Mouse (Mus musculus): Measurements from ENCODE around the gene Klhl21. TPM values are rescaled to one million over a fixed set of nuclear protein-coding genes. Genes with fewer than 3 reads are reported as not detected.
"Not testable (repeated sequence)": the region's sequence is repeated elsewhere in the genome, so short reads cannot be mapped to it uniquely, and the experiment has no call there.

Klhl21 gene
- total RNA-seq, 2 experiments from 2014 or later = 26.9 to 31.8 TPM

DNA sequence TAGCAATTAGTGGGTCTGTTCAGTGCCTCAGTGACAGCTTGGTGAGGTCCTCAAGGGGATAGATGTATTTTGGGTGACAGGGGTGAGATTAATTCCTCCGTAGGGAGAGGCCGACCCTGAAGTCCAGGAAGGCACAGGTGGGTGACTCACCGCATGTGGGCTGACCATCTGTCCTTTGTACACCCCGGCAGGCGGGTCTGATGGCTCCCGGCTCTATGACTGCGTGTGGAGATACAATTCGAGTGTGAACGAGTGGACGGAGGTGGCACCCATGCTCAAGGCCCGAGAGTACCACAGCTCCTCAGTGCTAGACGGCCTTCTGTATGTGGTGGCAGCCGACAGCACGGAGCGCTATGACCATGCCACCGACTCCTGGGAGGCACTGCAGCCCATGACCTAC lies 3.5 kb downstream of the Klhl21 start:
- intact Hi-C loops (cut with DNase I; ENCODE audit: low total_unique reads) = no loop called here
- no peak for DNase-seq

DNA sequence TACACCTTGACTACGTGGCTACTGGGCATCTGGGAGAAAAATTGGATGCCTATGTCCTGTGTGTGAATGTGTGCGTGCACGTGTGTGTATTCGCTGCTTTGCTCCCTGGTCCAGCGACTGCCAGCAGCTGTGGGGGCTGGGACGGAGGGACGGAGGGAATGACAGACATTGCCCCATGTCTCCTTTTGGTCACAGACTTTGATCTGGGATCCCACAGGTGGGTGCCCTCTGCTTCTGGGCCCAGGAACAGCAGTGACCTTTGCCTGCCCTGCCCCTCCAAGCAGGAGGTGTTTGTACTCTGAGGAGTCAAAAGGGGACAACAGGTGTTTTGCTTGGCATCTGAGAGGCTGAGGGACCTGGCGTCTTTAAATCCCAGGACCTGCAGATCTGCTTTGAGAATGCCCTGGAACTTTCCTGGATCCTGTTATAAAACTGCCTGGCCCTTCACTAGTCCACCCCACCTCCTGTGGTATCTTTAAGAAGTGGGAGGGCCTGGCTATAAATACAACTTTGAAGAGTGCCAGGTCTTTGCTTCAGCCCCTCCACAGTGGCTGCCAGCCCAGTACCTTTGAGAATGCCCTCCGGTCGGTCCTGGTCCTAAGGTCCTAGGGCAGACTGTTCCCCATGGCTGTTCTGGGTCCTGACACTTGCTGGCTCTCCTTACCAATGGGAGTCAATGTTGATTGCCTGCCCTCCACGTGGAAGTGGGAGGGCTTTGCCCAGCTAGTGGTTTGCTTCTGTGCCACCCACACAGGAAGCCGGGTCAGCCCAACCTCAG lies 4.6 kb downstream of the Klhl21 start:
- DNase-seq = no peak
- intact Hi-C loops (cut with DNase I; ENCODE audit: low total_unique reads) = no loop called here

DNA sequence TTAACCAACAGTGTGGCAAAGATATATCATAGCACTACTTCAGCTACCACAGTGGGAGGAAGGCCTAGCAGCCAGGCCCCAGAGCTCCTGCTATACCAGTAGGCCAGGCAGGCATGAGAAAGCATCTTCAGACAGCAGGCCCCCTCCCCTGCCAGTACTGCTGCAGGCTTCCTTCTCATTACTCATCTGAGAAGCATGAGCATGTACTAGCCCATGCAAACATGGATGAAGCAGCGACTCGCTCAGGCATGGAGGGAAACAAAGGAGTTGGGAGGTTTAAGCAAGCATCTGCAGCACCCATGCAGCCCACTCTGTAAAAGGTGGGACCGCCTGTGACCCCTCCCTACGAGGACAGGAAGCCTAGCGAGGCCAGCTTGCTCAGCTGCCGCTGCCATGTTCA lies 10.5 kb downstream of the Klhl21 start:
- intact Hi-C loops (cut with DNase I; ENCODE audit: low total_unique reads) = no loop called here
- DNase-seq = no peak

- intact Hi-C loops (cut with DNase I; ENCODE audit: low total_unique reads) = no loop called here
Measured at GRCm38 (mm10) chr4:152020024-152020423, 11.4 kb downstream of the Klhl21 start.

GRCm38 (mm10) chr4:152021568-152022097 lies 13.0 kb downstream of the Klhl21 start:
- no peak for DNase-seq
- intact Hi-C loops (cut with DNase I; ENCODE audit: low total_unique reads) = no loop called here

More at GRCm38 (mm10) chr4:152020024-152020423, 11.4 kb downstream of the Klhl21 start:
- no peak for DNase-seq

DNA sequence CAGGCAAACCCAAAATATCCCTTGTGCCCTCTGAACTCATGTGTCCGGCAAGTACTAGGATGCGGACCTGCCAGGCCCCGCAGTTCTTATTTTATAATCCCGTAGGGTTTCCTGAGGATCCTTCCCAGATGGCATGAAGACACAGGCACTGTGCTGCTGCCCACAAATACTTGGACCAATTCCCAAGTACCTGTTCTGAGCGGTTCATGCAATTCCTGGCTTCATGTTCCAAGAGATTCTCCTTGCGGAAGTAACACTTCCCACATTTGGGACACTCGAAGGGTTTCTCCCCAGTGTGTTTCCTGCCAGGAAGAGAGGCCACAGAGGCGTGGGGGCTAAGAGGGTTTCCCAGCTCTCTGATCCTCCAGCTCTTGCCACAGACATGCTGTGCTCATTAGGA lies 13.9 kb downstream of the Klhl21 start:
- intact Hi-C loops (cut with DNase I; ENCODE audit: low total_unique reads) = no loop called here
- no peak for DNase-seq

DNA sequence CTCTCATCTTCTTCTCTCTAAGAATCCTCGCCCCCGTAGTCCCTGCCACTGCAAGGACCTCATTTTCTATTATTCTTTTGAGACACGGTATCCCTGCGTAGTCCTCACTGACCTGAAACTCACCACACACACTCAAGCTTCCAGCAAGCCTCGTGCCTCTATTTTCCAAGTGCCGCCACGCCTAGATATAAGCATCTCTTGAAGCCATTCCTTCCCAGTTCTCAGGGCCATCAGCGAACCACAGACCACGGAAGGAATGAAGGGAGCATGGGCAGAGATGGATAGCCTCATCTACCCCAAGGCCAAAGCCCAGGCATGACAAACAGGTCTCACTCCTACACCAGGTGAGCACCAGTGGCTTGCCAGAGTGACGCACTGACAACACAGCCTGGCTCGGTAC lies 15.9 kb downstream of the Klhl21 start:
- no peak for DNase-seq
- intact Hi-C loops (cut with DNase I; ENCODE audit: low total_unique reads) = no loop called here

DNA sequence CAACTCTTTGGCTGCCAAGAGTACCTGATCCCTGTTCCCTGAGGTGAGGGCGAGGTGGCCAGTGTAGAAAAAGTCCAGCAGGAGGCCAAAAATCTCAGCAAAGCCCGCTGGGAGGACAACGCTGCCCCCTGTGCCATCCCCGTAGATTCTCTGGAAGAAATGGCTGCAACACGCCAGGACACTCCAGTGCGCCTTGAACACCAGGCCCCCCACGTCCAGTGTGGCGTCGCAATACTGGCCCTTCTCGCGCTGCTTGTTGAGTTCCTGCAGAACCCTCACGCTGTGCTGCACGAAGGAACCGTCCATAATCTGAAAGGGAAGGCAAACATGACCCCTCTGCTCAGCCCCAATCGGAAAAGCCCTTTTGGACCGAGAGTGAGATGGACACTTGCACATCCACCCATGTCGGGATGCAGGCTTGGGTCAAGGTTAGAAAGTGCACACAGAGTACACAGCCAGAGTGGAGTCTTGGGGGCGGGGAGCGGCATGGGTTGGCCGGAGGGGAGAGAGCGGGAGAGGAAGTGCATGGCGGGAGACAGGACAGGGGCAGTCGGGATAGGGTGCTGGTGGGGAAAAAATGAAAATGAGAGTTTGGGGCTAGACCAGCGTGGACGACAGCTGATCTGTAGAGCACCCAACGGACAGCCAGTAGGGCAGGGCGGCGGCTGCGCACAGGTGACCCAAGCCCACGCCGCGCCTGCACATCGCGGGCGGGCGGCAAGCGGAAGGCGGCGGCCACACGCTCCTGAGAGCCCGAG lies 18.3 kb downstream of the Klhl21 start:
- intact Hi-C loops (cut with DNase I; ENCODE audit: low total_unique reads) = loop anchor here (2.0 kb wide), 1 partner anchor 44 kb away; no protein-coding TSS in a partner anchor
- peak; percentile 37 for DNase-seq

DNA sequence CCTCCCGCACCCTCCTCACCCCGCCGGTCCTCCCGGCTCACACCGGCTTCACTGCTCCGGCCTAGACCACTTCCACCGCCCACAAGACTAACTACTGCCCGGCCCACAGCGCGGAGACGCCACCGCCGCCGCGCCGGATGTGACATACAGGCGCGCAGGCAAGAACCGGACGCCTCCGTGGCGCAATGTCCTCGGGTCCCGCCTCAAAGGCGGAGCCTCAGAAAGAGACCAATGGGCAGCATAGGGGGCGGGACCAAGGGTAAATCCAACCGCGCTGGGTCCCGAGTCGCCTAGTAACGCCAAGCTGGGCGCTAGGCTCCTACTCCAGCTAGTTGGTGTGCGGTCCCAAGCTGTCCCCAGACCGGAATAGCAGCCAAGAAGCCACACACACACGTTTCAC lies 18.9 kb downstream of the Klhl21 start, which contains the start of gene Zbtb48:
TSS of gene Zbtb48 (minus strand) at position 148 of the 400 bp plus-strand sequence.
- DNase-seq = peak; percentile 97
- intact Hi-C loops (cut with DNase I; ENCODE audit: low total_unique reads) = loop anchor here (2.0 kb wide), 1 partner anchor 45 kb away; no protein-coding TSS in a partner anchor

DNA sequence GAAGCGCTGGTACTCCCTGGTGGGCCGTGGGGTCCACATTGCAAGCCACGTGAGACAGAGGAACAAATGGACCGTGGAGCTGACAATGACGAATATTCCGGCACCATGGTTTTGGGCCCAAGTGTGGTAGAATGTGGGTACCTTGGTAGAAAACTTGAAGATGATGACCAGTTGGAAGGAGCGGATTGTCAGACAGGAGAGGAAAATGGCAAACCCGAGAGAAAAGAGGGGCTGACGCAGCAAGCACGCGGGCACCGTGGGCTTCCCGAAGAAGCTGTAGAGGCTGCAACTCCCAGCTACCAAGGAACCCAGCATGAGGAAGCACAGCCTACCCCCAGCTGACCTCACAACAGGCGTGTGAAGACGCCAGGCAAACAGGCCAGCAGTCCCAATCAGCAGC lies 19.9 kb downstream of the Klhl21 start:
- intact Hi-C loops (cut with DNase I; ENCODE audit: low total_unique reads) = no loop called here

GRCm38 (mm10) chr4:152029087-152029486 lies 20.5 kb downstream of the Klhl21 start:
- intact Hi-C loops (cut with DNase I; ENCODE audit: low total_unique reads) = no loop called here
- no peak for DNase-seq

More for the DNA sequence above, 19.9 kb downstream of the Klhl21 start:
- DNase-seq = no peak

- intact Hi-C loops (cut with DNase I; ENCODE audit: low total_unique reads) = no loop called here
- DNase-seq = no peak
Measured at GRCm38 (mm10) chr4:152029997-152030396, 21.4 kb downstream of the Klhl21 start.

- DNase-seq = no peak
- intact Hi-C loops (cut with DNase I; ENCODE audit: low total_unique reads) = no loop called here
Measured at GRCm38 (mm10) chr4:152032922-152033321, 24.3 kb downstream of the Klhl21 start.

GRCm38 (mm10) chr4:152036464-152036863 lies 27.9 kb downstream of the Klhl21 start:
- intact Hi-C loops (cut with DNase I; ENCODE audit: low total_unique reads); DNase-seq: not testable (repeated sequence)

DNA sequence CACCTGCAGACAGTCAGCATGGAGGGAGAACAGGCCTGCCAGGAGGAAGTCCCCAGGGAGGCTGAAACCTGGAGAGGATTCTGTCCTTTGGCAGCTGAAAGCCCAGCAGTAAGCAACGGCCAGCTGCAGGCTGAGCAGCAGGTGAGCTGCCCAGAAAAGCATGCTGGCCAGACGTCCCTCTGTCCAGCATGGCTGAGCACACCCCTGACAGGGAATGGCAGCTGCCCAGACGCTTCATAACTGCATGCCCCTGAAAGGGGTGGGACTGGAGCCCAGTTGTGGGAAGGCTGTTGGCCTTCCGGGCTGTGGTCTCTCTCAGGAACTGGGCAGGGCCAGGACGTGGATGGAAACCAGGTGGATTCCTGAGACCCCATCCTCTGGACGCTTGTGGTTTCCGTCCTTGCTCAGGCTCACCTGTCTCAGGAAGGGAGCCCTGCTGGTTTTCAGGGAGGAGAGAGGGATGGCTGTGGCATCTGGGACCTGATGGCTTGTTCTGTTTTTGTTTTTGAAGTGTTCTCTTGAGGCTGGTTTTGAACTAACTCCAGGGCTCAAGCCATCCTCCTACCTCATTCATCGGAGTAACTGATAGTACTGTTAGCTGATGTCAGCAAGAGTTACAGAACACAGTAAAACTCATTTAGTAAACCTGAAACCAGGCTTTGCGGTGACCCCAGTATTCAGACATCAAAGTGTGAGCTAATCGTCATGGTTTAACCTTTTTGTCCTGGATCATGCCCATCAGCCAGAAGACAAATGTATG lies 29.8 kb downstream of the Klhl21 start, which contains the start of gene Tas1r1:
TSS of gene Tas1r1 (minus strand) at position 344 of the 760 bp plus-strand sequence.
- DNase-seq = peak; percentile 43
- intact Hi-C loops (cut with DNase I; ENCODE audit: low total_unique reads) = no loop called here

- intact Hi-C loops (cut with DNase I; ENCODE audit: low total_unique reads) = no loop called here
- DNase-seq = peak; percentile 94
Measured at GRCm38 (mm10) chr4:152038985-152039830, 30.6 kb downstream of the Klhl21 start, which contains the start of gene Nol9. Gene Nol9, plus strand, starts transcription at chr4:152039321.

GRCm38 (mm10) chr4:152039831-152040310 lies 31.3 kb downstream of the Klhl21 start:
- intact Hi-C loops (cut with DNase I; ENCODE audit: low total_unique reads) = loop anchor here (5.0 kb wide), 1 partner anchor 52 kb away; no protein-coding TSS in a partner anchor
- no peak for DNase-seq

GRCm38 (mm10) chr4:152041924-152042641 lies 33.5 kb downstream of the Klhl21 start:
- intact Hi-C loops (cut with DNase I; ENCODE audit: low total_unique reads) = loop anchor here (5.0 kb wide), 1 partner anchor 50 kb away; no protein-coding TSS in a partner anchor
- no peak for DNase-seq

Measured in gastrocnemius, postnatal 14 days (tissue).